38 mouse cellular contexts compared by ENCODE assay signal in genomic region chr17:3487211-3487610, GRCm38 (mm10). TPM values are rescaled to one million over a fixed set of nuclear protein-coding genes. Genes with fewer than 3 reads are reported as not detected.
"Had no signal": no experiment of that assay in that cellular context is flagged by ENCODE, and none has a peak within 500 bp of the region (broad histone marks: within the 10 kb centered on the region; RNA-seq: fewer than 3 reads in every experiment).

No protein-coding gene starts in this region.

- H3K9me3 ChIP-seq: heart, embryonic 10.5 days; heart, embryonic 12.5 days; heart, embryonic 13.5 days; heart, embryonic 15.5 days; hindbrain, embryonic 10.5 days; hindbrain, embryonic 12.5 days; hindbrain, embryonic 13.5 days; hindbrain, embryonic 15.5 days; intestine, embryonic 15.5 days; kidney, embryonic 15.5 days had no signal

- H3K4me2 ChIP-seq: heart, embryonic 11.5 days; heart, embryonic 12.5 days; heart, embryonic 13.5 days; heart, embryonic 15.5 days; hindbrain, embryonic 12.5 days; hindbrain, embryonic 13.5 days; hindbrain, embryonic 14.5 days; hindbrain, embryonic 15.5 days; intestine, embryonic 15.5 days; kidney, embryonic 15.5 days had no signal

- DNase-seq: heart, postnatal 10 days; heart, postnatal 14 days; heart, postnatal 36 days; heart, postnatal 4 days; kidney, adult 18-20 months; kidney, postnatal 10 days; kidney, postnatal 14 days; kidney, postnatal 4 days; layer of hippocampus, adult 9-11 months; layer of hippocampus, postnatal 36 days had no signal

- H3K9ac ChIP-seq: heart, embryonic 12.5 days; heart, embryonic 13.5 days; heart, embryonic 15.5 days; hindbrain, embryonic 12.5 days; hindbrain, embryonic 13.5 days; hindbrain, embryonic 14.5 days; hindbrain, embryonic 15.5 days; intestine, embryonic 15.5 days; kidney, embryonic 15.5 days had no signal

- H3K27me3 ChIP-seq: heart, embryonic 12.5 days; heart, embryonic 13.5 days; heart, embryonic 15.5 days; hindbrain, embryonic 12.5 days; hindbrain, embryonic 13.5 days; hindbrain, embryonic 15.5 days; intestine, embryonic 15.5 days; kidney, embryonic 15.5 days had no signal

- ATAC-seq: hindbrain, embryonic 16.5 days; hindbrain, postnatal 0 days; inflammation-experienced regulatory T-cells, adult 6 months had no signal

- H3K4me1 ChIP-seq: heart, embryonic 10.5 days; heart, embryonic 12.5 days; heart, embryonic 13.5 days; heart, embryonic 15.5 days; hindbrain, embryonic 10.5 days; hindbrain, embryonic 12.5 days; hindbrain, embryonic 13.5 days; hindbrain, embryonic 15.5 days; kidney, embryonic 15.5 days had no signal

- H3K4me3 ChIP-seq: heart, embryonic 10.5 days; heart, embryonic 12.5 days; heart, embryonic 13.5 days; heart, embryonic 15.5 days; hindbrain, embryonic 10.5 days; hindbrain, embryonic 12.5 days; hindbrain, embryonic 13.5 days; hindbrain, embryonic 15.5 days; intestine, embryonic 15.5 days; kidney, embryonic 15.5 days had no signal

- H3K27ac ChIP-seq: heart, embryonic 10.5 days; heart, embryonic 13.5 days; heart, embryonic 15.5 days; hindbrain, embryonic 10.5 days; hindbrain, embryonic 12.5 days; hindbrain, embryonic 13.5 days; hindbrain, embryonic 14.5 days; hindbrain, embryonic 15.5 days; hindbrain, postnatal 0 days; intestine, embryonic 15.5 days; kidney, embryonic 15.5 days; kidney, postnatal 0 days; layer of hippocampus, adult 2 months had no signal

- H3K36me3 ChIP-seq: heart, embryonic 10.5 days; heart, embryonic 12.5 days; heart, embryonic 13.5 days; heart, embryonic 15.5 days; hindbrain, embryonic 10.5 days; hindbrain, embryonic 12.5 days; hindbrain, embryonic 13.5 days; hindbrain, embryonic 15.5 days; intestine, embryonic 15.5 days; kidney, embryonic 15.5 days had no signal

RNA-seq across cellular contexts. Expression of gene Cldn20, which starts 45.1 kb away (rescaled TPM):
- total RNA-seq: heart, adult 8-10 months; heart, postnatal 10 days; heart, postnatal 14 days; heart, postnatal 25 days; heart, postnatal 36 days; heart, postnatal 4 days; hematopoietic stem cell, adult 5-6 weeks; layer of hippocampus, adult 8-10 months; layer of hippocampus, postnatal 14 days; layer of hippocampus, postnatal 25 days had no signal
- polyA plus RNA-seq: heart, embryonic 10.5 days; heart, embryonic 11.5 days; heart, embryonic 12.5 days; heart, embryonic 13.5 days; heart, embryonic 14.5 days; heart, postnatal 0 days; hindbrain, embryonic 10.5 days; hindbrain, embryonic 11.5 days; hindbrain, embryonic 16.5 days; inflammation-experienced regulatory T-cells, adult 6 months; intestine, embryonic 14.5 days; intestine, embryonic 15.5 days; intestine, postnatal 0 days had no signal
